Mouse (Mus musculus) ES-E14 (cell line): Measurements from ENCODE around the gene Bdkrb2. TPM values are rescaled to one million over a fixed set of nuclear protein-coding genes. Genes with fewer than 3 reads are reported as not detected.

ENCODE experiments used
- DNase-seq: peaks from one replicate; pipeline ENCODE4 v3.0.0-alpha.2; 2013; ENCODE audit warnings: low read depth, low spot score
- H3K27ac ChIP-seq: 2 replicates; pipeline ENCODE4 v1.5.1; 2012; ENCODE audit warnings: low read depth, mild to moderate bottlenecking, low read length, moderate library complexity, mixed read lengths; ENCODE audit not compliant: poor library complexity, insufficient read depth, severe bottlenecking
- H3K36me3 ChIP-seq: 2 replicates; pipeline ENCODE4 v1.6.1; 2012; ENCODE audit warnings: mild to moderate bottlenecking, low read length, moderate library complexity, mixed read lengths; ENCODE audit not compliant: control insufficient read depth, poor library complexity, insufficient read depth, severe bottlenecking
- H3K4me1 ChIP-seq, 2 experiments: fragments of 150-350 bp in 1 of 2; sonication (generic) in 1 of 2; 2 replicates each; pipeline ENCODE4 v1.6.1; 2012; ENCODE audit warnings: low read length in 2 of 2, mild to moderate bottlenecking in 1 of 2, mixed read lengths in 1 of 2; ENCODE audit not compliant: control insufficient read depth in 2 of 2, insufficient read depth in 2 of 2, poor library complexity in 1 of 2
- H3K4me3 ChIP-seq, 2 experiments: fragments of 150-350 bp in 1 of 2; sonication (generic) in 1 of 2; 2 replicates each; pipeline ENCODE4 v1.5.1; 2012; ENCODE audit warnings: low read length in 2 of 2, low read depth in 1 of 2, mild to moderate bottlenecking in 1 of 2, mixed read lengths in 1 of 2; ENCODE audit not compliant: insufficient read depth in 1 of 2, poor library complexity in 1 of 2, severe bottlenecking in 1 of 2
- H3K9ac ChIP-seq: 2 replicates; pipeline ENCODE4 v1.6.1; 2012; ENCODE audit warnings: low read depth, mild to moderate bottlenecking, low read length, mixed read lengths; ENCODE audit not compliant: poor library complexity, insufficient read depth, severe bottlenecking
- H3K9me3 ChIP-seq: fragments of 150-350 bp; sonication (generic); 2 replicates; pipeline ENCODE4 v1.6.1; 2012; ENCODE audit warnings: low read depth, mild to moderate bottlenecking, low read length; ENCODE audit not compliant: control insufficient read depth, insufficient read depth
- CHD2 ChIP-seq: IDR thresholded peaks from 2 replicates; pipeline ENCODE4 v1.6.1; 2014; ENCODE audit warnings: mild to moderate bottlenecking, low read depth, low read length, inconsistent platforms
- HCFC1 ChIP-seq: IDR thresholded peaks from 2 replicates; pipeline ENCODE4 v1.6.1; 2012; ENCODE audit warnings: low read length, inconsistent platforms, borderline replicate concordance; ENCODE audit not compliant: insufficient read depth
- MAFK ChIP-seq: IDR thresholded peaks from 2 replicates; pipeline ENCODE4 v1.6.1; 2014; ENCODE audit warnings: mild to moderate bottlenecking, low read depth, low read length, inconsistent platforms; ENCODE audit not compliant: insufficient read depth
- ZC3H11A ChIP-seq: IDR thresholded peaks from 2 replicates; pipeline ENCODE4 v1.6.1; 2012; ENCODE audit warnings: low read depth, mild to moderate bottlenecking, inconsistent platforms, low read length, borderline replicate concordance
- ZNF384 ChIP-seq: IDR thresholded peaks from 2 replicates; pipeline ENCODE4 v1.6.1; 2012; ENCODE audit warnings: low read depth, low read length, inconsistent platforms
- in situ Hi-C, 2 experiments: fragments of 600-800 bp; cut with MboI; formaldehyde crosslinking; loops; one replicate each; pipeline ENCODE4 v1.15.1; 2025; ENCODE audit warnings: low sequenced_read_pairs in 2 of 2, inconsistent platforms in 1 of 2; ENCODE audit not compliant: unreplicated experiment in 2 of 2
- total RNA-seq: library from RNA; depleted of rRNA; stranded (reverse); fragments of 300-350 nt; gene quantifications from 2 replicates; pipeline ENCODE4 v1.2.3, GENCODE M21; 2012

Gene Bdkrb2
- total RNA-seq, 1 experiment = 1.2 TPM

DNA sequence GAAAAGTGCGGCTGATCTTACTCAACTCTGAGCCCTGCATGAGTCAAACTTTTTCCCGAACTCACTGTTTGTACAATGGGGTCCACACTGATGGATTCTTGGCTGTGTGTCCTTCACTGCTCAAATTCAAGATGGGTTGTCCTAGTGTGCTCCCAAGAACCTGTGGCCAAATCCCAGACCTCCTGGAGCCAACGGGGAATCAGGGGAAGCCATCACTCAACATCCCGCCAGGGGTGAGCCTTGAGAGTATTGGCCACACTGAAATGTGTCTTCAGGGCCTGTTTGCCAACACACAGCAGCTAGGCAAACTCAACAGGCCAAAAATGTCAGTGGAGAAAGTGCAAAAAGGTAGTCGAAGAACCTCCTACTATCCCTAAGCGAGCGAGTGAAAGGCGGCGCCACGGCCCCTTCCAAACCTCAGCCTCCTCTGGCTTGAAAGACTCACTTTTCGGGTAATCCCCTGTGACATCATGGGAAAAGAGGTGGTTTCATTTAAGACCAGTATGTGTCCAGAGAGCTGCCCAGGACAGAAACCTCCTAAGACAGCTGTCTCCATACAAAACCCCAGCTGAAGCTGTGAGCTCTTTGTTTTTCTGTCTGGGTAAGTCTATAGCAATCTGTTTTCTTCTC is 39.7 kb downstream of the Bdkrb2 start, which contains the start of gene Bdkrb1:
Gene Bdkrb1, plus strand, starts transcription at position 505 of the 630 bp plus-strand sequence.
- Histone ChIP-seq H3K36me3 (no peaks in the 10 kb centered on the region), H3K4me3 (no peak within 1 kb of the TSS), H3K9ac (no peak within 1 kb of the TSS), H3K27ac (no peak within 1 kb of the TSS), H3K9me3 (no peaks in the 10 kb centered on the region), H3K4me1 (peaks cover 0 to 7% of the 10 kb centered on the region in 2 experiments; a peak in 3 of 4 replicates)
- TF ChIP-seq CHD2 (no peak), ZC3H11A (no peak), HCFC1 (no peak), MAFK (no peak), ZNF384 (no peak)
- DNase-seq = no peak
- in situ Hi-C loops = no loop called here

- no peak for DNase-seq
- H3K4me3 ChIP-seq = no peak overlapping the region
- TF ChIP-seq ZNF384 (no peak), CHD2 (no peak), ZC3H11A (no peak), HCFC1 (no peak), MAFK (no peak)
- peaks cover 0 to 7% of the 10 kb centered on the region in 2 experiments; a peak in 3 of 4 replicates for H3K4me1 ChIP-seq
- H3K9ac ChIP-seq = no peak overlapping the region
- in situ Hi-C loops = no loop called here
- H3K36me3 ChIP-seq = no peaks in the 10 kb centered on the region
- no peaks in the 10 kb centered on the region for H3K9me3 ChIP-seq
- H3K27ac ChIP-seq = no peak overlapping the region
Observed at GRCm38 (mm10) chr12:105603904-105604303, 40.9 kb downstream of the Bdkrb2 start.

GRCm38 (mm10) chr12:105605212-105605611 is 42.2 kb downstream of the Bdkrb2 start:
- H3K27ac ChIP-seq = no peak overlapping the region
- H3K9ac ChIP-seq = no peak overlapping the region
- in situ Hi-C loops = no loop called here
- DNase-seq = no peak
- TF ChIP-seq ZC3H11A = no peak
- TF ChIP-seq ZNF384 = 0 out of 2 replicates have a peak, but pooled peaks have one; percentile 28
- no peaks in the 10 kb centered on the region for H3K36me3 ChIP-seq
- no peak overlapping the region for H3K4me3 ChIP-seq
- H3K9me3 ChIP-seq = no peaks in the 10 kb centered on the region
- no peaks in the 10 kb centered on the region for H3K4me1 ChIP-seq

DNA sequence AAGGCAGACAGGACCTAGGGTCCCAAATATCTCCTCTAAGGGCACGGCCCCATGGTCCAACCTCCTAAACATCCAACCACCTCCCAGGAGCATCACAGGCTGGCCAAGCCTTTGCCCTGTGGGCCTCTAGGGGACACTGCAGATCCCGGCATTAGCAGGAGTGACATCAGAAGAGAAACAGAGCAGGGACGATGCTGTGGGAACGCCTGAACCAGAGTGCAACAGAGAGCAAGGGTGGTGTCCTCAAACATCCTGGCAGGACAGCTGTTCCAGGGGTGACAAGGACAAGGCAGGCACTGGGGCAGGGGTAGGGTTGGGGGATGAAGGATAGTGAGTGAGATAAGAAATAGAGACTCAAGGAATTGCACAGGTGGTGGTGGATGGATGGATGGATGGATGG is 43.9 kb downstream of the Bdkrb2 start:
- no peaks in the 10 kb centered on the region for H3K36me3 ChIP-seq
- in situ Hi-C loops = no loop called here
- no peak for TF ChIP-seq ZNF384
- TF ChIP-seq CHD2 = no peak
- TF ChIP-seq HCFC1 = no peak
- TF ChIP-seq MAFK = no peak
- TF ChIP-seq ZC3H11A = no peak
- no peak overlapping the region for H3K4me3 ChIP-seq
- H3K4me1 ChIP-seq = no peaks in the 10 kb centered on the region; a peak in 1 of 4 replicates
- no peak overlapping the region for H3K9ac ChIP-seq
- no peak for DNase-seq
- H3K27ac ChIP-seq = no peak overlapping the region
- no peaks in the 10 kb centered on the region for H3K9me3 ChIP-seq

DNA sequence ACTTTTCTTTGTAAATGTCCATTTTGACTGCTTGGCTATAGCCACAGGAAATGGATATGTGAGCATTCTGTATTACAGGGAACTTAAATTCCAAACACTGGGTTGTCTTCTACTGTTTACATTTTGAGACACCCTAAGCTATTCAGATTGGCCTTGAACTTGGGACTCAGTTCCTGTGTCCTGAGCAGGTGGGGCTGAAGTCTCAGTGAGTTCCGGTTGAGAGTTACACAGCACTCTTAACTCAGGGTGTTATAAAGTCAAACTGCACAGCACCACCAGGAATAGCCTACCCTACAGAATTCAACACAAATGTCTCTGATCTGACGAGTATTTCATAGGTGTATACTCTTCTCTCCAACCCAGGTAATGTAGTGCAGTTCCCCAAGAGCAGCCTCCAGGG is 48.0 kb downstream of the Bdkrb2 start:
- no peak overlapping the region for H3K27ac ChIP-seq
- no peak overlapping the region for H3K9ac ChIP-seq
- in situ Hi-C loops = loop anchor here in 1 of 2 experiments (10.0 kb wide), 1 partner anchor 116 kb away; no protein-coding TSS in a partner anchor
- H3K36me3 ChIP-seq = peaks cover 6% of the 10 kb centered on the region; the same call in 1 of the 2 replicates
- H3K4me1 ChIP-seq = peaks cover 0 to 4% of the 10 kb centered on the region in 2 experiments; a peak in 1 of 4 replicates
- DNase-seq = no peak
- TF ChIP-seq HCFC1 = no peak
- no peak for TF ChIP-seq CHD2
- TF ChIP-seq ZNF384 = no peak
- TF ChIP-seq MAFK = no peak
- no peak for TF ChIP-seq ZC3H11A
- no peaks in the 10 kb centered on the region for H3K9me3 ChIP-seq
- H3K4me3 ChIP-seq = no peak overlapping the region
